Mouse (Mus musculus) forebrain, embryonic 14.5 days (tissue): ENCODE measurements at regions not wholly inside any gene's neighbourhood (a gene's known extent, or its start where the extent isn't known, plus 50 kb on each side); places are given as distances from the start of the nearest gene placed in this dataset.

ENCODE experiments used
- ATAC-seq: fragments of 200-750 bp; cut with Nextera tagmentation; 2 replicates; pipeline ENCODE4 v1.8.0; 2017; ENCODE audit warnings: mild to moderate bottlenecking, moderate library complexity
- DNase-seq: peaks from one replicate; pipeline ENCODE4 v3.0.0-alpha.2; 2015; ENCODE audit warnings: low spot score
- H3K27ac ChIP-seq: fragments of 300-500 bp; sonication (generic); 2 replicates; pipeline ENCODE4 v1.5.1; 2014; ENCODE audit warnings: low read depth, mild to moderate bottlenecking, control low read depth, low read length, moderate library complexity
- H3K27me3 ChIP-seq: fragments of 300-500 bp; sonication (generic); replicated peaks from 2 replicates; pipeline ENCODE4 v1.6.1; 2014; ENCODE audit warnings: low read length, control low read depth, mixed read lengths; ENCODE audit not compliant: control insufficient read depth, insufficient read depth
- H3K36me3 ChIP-seq: fragments of 300-500 bp; sonication (generic); 2 replicates; pipeline ENCODE4 v1.6.1; 2014; ENCODE audit warnings: low read length, control low read depth; ENCODE audit not compliant: control insufficient read depth, insufficient read depth
- H3K4me1 ChIP-seq: fragments of 300-500 bp; sonication (generic); 2 replicates; pipeline ENCODE4 v1.6.1; 2014; ENCODE audit warnings: antibody characterized with exemption, low read length, control low read depth; ENCODE audit not compliant: control insufficient read depth, insufficient read depth
- H3K4me2 ChIP-seq: fragments of 300-500 bp; sonication (generic); 2 replicates; pipeline ENCODE4 v1.6.1; 2014; ENCODE audit warnings: mild to moderate bottlenecking, control low read depth, low read length
- H3K4me3 ChIP-seq: fragments of 300-500 bp; sonication (generic); 2 replicates; pipeline ENCODE4 v1.5.1; 2014; ENCODE audit warnings: low read depth, low read length, control low read depth
- H3K9ac ChIP-seq: fragments of 300-500 bp; sonication (generic); 2 replicates; pipeline ENCODE4 v1.6.1; 2014; ENCODE audit warnings: mild to moderate bottlenecking, low read length, control low read depth, moderate library complexity
- H3K9me3 ChIP-seq: fragments of 300-500 bp; sonication (generic); replicated peaks from 2 replicates; pipeline ENCODE4 v1.6.1; 2016; ENCODE audit warnings: low read length, control low read depth, mixed read lengths; ENCODE audit not compliant: control insufficient read depth
- WGBS: fragments of 180-500 bp; shearing (Covaris S2); extraction: QIAGEN DNeasy Blood & Tissue Kit; methylation state at CpG from one replicate; pipeline ENCODE4 v1.1.7; 2014; 5-methylcytosine and 5-hydroxymethylcytosine counted together

DNA sequence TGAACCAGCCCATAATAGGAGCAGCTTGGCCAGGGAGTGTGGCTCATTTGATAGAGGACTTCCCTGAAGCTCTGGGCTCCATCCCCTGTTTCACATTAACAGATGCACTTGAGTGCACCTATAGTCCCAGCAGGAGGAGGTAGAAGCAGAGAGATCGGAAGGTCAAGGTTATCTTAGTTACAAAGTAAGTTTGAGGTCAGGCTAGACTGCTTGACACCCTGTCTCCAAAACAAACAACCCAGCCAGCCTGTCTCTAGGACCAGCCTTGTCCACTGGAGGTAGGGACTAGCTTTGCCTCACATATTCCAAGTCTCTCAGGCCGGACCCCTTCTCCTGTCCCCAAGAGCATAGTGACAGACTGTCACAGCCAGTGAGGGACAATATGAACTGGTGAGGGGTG, 88.9 kb upstream of the Ptpn1 start:
- no peaks in the 10 kb centered on the region for H3K4me1 ChIP-seq
- no peak overlapping the region for H3K4me3 ChIP-seq
- no peak overlapping the region for H3K9ac ChIP-seq
- H3K27me3 ChIP-seq, result no peaks in the 10 kb centered on the region
- DNase-seq (no peak), ATAC-seq (no peak)
- no peaks in the 10 kb centered on the region for H3K36me3 ChIP-seq
- WGBS, result 86% methylated on average over 2 of the region's 2 CpGs
- H3K27ac ChIP-seq, result no peak overlapping the region
- no peaks in the 10 kb centered on the region for H3K9me3 ChIP-seq
- no peak overlapping the region for H3K4me2 ChIP-seq

DNA sequence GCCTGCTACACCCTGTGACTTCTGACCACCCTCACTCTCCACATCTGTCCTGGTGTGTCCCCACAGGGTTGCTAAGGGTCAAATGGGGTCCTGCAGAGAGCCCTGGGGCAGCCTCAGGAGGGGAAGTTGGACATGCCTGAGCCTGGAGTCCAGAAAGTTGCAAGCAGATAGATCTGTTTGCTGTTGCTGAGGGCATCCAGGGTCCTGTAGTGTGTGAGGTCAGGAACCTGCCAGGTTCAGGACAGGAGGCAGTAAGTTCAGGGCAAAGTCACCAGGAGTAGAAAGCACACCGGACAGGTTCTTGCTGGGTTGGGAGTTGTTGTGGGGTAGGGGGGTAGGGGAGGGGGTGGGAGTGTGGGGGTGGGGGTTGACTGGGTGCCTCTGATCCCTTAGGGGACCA, 89.4 kb upstream of the Ptpn1 start:
- H3K9ac ChIP-seq, result no peak overlapping the region
- H3K27ac ChIP-seq, result no peak overlapping the region
- no peak overlapping the region for H3K4me3 ChIP-seq
- H3K36me3 ChIP-seq, result no peaks in the 10 kb centered on the region
- no peak for ATAC-seq
- no peak overlapping the region for H3K4me2 ChIP-seq
- no peaks in the 10 kb centered on the region for H3K9me3 ChIP-seq
- no peaks in the 10 kb centered on the region for H3K27me3 ChIP-seq
- no peak for DNase-seq
- no peaks in the 10 kb centered on the region for H3K4me1 ChIP-seq
- 90% methylated on average over 1 of the region's 1 CpGs for WGBS

DNA sequence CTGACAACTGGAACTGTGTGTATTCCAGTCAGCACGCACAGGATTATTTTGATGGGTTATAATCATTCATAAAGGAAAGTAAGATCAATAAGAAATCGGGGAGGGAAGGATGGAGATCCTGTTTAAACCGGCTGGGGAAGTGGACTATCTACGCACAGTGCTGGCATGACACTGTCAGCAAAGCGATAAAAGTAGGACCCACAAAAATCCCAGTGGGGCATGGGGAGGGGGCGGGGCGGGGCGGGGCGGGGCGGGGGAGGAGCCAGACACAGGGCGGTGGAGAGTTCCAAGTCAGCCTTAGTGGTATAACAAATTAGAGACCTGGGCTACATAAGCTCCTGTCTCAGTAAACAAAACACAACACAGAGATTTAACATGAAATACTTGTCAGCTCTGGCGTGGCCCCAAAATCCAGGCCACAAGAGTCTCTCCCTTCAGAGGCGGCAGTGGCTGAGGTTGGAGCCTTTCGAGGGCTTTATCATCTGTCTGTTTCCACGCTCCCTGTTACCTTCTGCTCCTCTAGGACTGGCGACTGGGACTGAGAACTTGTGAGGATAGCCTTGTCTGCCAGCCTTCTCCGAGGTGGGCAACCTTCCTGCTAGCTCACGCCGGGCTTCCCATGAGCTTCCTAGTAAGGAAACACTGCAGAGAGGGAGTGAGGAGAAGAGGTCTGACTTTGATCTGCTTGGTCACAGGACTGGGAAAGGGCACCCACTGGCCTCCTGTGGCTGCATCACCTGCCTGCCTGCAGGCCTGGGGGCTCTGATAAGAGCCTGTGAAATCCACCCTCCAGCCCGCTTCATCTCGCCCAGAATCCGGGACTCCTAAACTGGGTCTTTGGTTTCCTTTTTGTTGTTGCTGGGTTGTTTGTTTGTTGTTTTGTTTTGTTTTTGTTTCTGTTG, 90.3 kb upstream of the Ptpn1 start:
- H3K9ac ChIP-seq, result no peak overlapping the region
- no peaks in the 10 kb centered on the region for H3K4me1 ChIP-seq
- H3K27me3 ChIP-seq, result no peaks in the 10 kb centered on the region
- no peak for ATAC-seq
- no peak overlapping the region for H3K4me3 ChIP-seq
- H3K36me3 ChIP-seq, result no peaks in the 10 kb centered on the region
- H3K9me3 ChIP-seq, result no peaks in the 10 kb centered on the region
- no peak overlapping the region for H3K4me2 ChIP-seq
- 46% methylated on average over 22 of the region's 22 CpGs for WGBS
- no peak for DNase-seq
- H3K27ac ChIP-seq, result no peak overlapping the region

DNA sequence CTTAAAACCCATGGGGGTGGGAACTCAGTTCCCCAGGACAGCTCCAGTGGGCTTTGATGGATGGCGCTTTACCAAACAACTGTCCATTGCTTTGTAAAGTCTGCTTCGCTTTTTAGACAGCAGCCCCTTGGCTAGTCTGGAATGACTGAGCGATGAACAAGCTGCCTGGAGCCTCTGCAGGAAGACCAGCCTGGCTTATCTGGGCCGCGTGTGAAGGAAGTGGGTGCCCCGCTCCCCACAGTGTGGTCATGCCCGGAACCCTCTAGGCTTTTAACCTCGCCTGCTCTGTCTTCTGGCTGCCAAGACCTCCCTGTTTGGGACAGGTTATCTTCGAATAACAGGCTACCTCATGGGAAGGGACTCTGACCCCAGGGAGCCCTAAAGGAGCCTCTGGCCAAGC, 91.5 kb upstream of the Ptpn1 start:
- WGBS, result 87% methylated on average over 9 of the region's 9 CpGs
- no peak for ATAC-seq
- H3K4me3 ChIP-seq, result no peak overlapping the region

DNA sequence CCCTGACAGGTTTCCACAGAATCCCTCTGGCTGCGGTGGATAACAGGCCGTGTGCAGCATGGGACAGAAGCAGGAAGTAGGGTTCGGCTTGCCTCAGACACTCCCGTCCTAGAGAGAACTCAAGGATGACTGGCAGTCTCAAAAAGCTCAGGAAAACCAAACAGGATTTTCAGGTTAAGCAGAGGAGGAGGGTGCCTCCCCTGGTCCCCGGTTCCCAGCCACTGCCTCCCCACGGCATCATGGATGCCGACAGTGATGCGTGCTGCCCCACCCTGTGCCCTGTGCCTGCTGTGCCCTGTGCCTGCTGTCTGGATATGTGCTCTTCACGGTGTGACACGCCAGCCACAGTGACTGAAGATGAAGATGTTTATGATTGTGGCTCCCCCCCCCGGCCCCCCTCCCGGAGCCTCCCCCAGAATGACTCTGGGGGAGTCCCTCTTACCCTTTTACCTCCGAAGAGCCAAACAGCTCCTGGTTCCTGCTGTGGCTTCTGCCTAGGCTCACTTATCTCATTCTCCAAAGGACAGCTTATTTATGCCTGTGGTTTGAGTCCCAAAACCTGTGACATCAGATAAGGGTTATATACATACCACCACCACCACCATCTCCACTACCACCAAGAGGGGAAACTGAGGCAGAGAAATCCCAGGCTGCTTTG, 92.4 kb upstream of the Ptpn1 start:
- DNase-seq (no peak), ATAC-seq (no peak)
- Histone ChIP-seq H3K9ac (no peak overlapping the region), H3K27me3 (no peaks in the 10 kb centered on the region), H3K36me3 (no peaks in the 10 kb centered on the region), H3K4me3 (no peak overlapping the region), H3K4me2 (no peak overlapping the region), H3K9me3 (no peaks in the 10 kb centered on the region), H3K27ac (no peak overlapping the region), H3K4me1 (no peaks in the 10 kb centered on the region)
- WGBS, result 73% methylated on average over 13 of the region's 13 CpGs

More for the DNA sequence above, 91.5 kb upstream of the Ptpn1 start:
- no peak for DNase-seq
- Histone ChIP-seq H3K27me3 (no peaks in the 10 kb centered on the region), H3K36me3 (no peaks in the 10 kb centered on the region), H3K9me3 (no peaks in the 10 kb centered on the region), H3K27ac (no peak overlapping the region), H3K4me1 (no peaks in the 10 kb centered on the region), H3K4me2 (no peak overlapping the region), H3K9ac (no peak overlapping the region)

DNA sequence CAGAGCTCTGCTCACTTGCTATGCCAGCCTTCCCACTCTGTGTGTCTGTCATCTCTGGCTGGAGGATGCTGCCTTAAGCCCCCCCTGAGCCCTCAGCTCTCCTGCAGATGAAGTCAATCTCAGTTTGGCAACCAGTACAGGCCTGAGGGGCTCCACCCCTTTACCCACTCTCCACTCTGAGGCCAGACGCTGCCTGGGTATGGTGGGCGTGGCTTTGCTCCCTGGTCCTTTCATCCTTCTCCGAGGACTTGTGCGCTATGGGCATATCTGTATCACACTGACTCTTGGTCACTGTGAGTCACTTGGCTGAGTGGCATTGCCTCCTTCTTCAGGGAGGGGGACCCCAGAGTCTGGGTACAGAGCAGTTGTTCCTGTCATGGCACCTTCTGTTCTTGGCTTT, 94.3 kb upstream of the Ptpn1 start:
- Histone ChIP-seq H3K4me2 (no peak overlapping the region), H3K9ac (no peak overlapping the region), H3K9me3 (no peaks in the 10 kb centered on the region), H3K27me3 (no peaks in the 10 kb centered on the region), H3K36me3 (no peaks in the 10 kb centered on the region), H3K27ac (no peak overlapping the region), H3K4me3 (no peak overlapping the region), H3K4me1 (peaks cover 5% of the 10 kb centered on the region; the same call in 1 of the 2 replicates)
- no peak for ATAC-seq
- no peak for DNase-seq
- 42% methylated on average over 4 of the region's 4 CpGs for WGBS

DNA sequence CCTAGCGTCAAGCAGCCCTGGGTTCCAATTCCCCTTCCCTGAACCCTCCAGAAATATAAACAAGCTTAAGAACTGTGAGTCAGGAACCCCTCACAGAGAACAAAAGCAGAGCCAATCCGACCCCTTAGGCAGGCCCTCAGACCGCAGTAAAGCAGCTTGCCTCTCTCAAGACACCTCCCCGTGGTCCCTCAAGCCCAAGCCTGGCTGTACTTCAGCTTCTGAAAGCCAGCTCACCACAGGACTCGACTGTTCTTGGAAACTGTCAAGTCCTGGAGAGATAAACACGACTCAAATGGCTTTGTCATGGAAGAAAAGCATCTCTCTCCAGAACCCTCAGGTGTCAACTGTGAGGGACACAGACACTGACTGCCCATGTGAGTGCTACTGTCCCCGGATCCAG, 95.2 kb upstream of the Ptpn1 start:
- H3K27ac ChIP-seq, result no peak overlapping the region
- 38% methylated on average over 7 of the region's 7 CpGs for WGBS
- no peak for ATAC-seq
- H3K4me3 ChIP-seq, result no peak overlapping the region
- H3K9me3 ChIP-seq, result no peaks in the 10 kb centered on the region
- no peaks in the 10 kb centered on the region for H3K27me3 ChIP-seq
- no peak for DNase-seq
- H3K36me3 ChIP-seq, result no peaks in the 10 kb centered on the region
- H3K4me2 ChIP-seq, result no peak overlapping the region
- no peak overlapping the region for H3K9ac ChIP-seq
- peaks cover 5% of the 10 kb centered on the region; the same call in 1 of the 2 replicates for H3K4me1 ChIP-seq

DNA sequence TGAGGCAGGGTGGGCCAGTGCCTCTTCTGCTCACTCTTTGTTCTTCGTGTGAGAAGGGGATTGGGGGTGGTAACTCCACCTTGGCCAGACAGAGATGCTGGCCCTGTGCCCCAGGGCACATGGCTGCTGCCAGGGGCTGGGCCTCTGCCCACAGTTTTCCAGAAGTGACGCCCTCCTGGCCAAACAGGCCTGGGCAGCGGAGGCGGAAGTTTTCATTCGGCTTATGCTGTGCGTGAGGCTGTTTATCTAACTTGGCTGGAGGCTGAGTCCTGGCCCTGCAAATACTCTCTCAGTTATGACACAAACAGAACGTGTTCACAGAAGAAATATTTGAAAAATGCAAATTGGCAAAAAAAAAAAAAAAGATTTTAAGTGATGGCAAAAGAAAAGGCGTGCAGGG, 97.3 kb upstream of the Ptpn1 start:
- Histone ChIP-seq H3K4me3 (no peak overlapping the region), H3K9ac (no peak overlapping the region), H3K4me1 (peaks cover 5% of the 10 kb centered on the region; the same call in 1 of the 2 replicates), H3K4me2 (no peak overlapping the region), H3K27ac (no peak overlapping the region), H3K36me3 (no peaks in the 10 kb centered on the region), H3K9me3 (no peaks in the 10 kb centered on the region), H3K27me3 (no peaks in the 10 kb centered on the region)
- WGBS, result 60% methylated on average over 8 of the region's 8 CpGs
- DNase-seq (peak; percentile 39), ATAC-seq (no peak)
